Mouse (Mus musculus) common myeloid progenitor, adult 5-6 weeks (primary cell): Measurements from ENCODE around the gene Cpne4. TPM values are rescaled to one million over a fixed set of nuclear protein-coding genes. Genes with fewer than 3 reads are reported as not detected.

Experiments used
- ATAC-seq: replicated peaks from 2 replicates; pipeline ENCODE4 v1.8.0; 2016; ENCODE audit warnings: low read depth, mild to moderate bottlenecking, moderate TSS enrichment, inconsistent platforms; ENCODE audit not compliant: poor library complexity, severe bottlenecking
- total RNA-seq: library from RNA; stranded (forward); fragments of 200-1000, 187-1606 nt; gene quantifications from 2 replicates; pipeline ENCODE4 v1.2.3, GENCODE M21; 2017

Gene Cpne4
- total RNA-seq, 1 experiment from 2014 or later: not detected

GRCm38 (mm10) chr9:105018186-105018585 is 471.1 kb downstream of the Cpne4 start:
- no peak for ATAC-seq

GRCm38 (mm10) chr9:105028311-105028710 is 481.2 kb downstream of the Cpne4 start:
- ATAC-seq: no peak

GRCm38 (mm10) chr9:105032572-105032971 is 485.5 kb downstream of the Cpne4 start:
- no peak for ATAC-seq

- ATAC-seq: no peak
Observed at GRCm38 (mm10) chr9:105033641-105034040, 486.6 kb downstream of the Cpne4 start.

- no peak for ATAC-seq
Observed at GRCm38 (mm10) chr9:105037847-105038246, 490.8 kb downstream of the Cpne4 start.

GRCm38 (mm10) chr9:105046014-105046413 is 498.9 kb downstream of the Cpne4 start:
- no peak for ATAC-seq

GRCm38 (mm10) chr9:105048351-105048750 is 501.3 kb downstream of the Cpne4 start:
- ATAC-seq: no peak

- no peak for ATAC-seq
Observed at GRCm38 (mm10) chr9:105049636-105050035, 502.6 kb downstream of the Cpne4 start.

GRCm38 (mm10) chr9:105050257-105050656 is 503.2 kb downstream of the Cpne4 start:
- ATAC-seq: no peak

- peak; percentile 95 for ATAC-seq
Observed at GRCm38 (mm10) chr9:105053147-105053557, 506.1 kb downstream of the Cpne4 start, which contains the start of gene Mrpl3. Gene Mrpl3, plus strand, starts transcription at chr9:105053239.

GRCm38 (mm10) chr9:105053812-105054211 is 506.7 kb downstream of the Cpne4 start:
- ATAC-seq: peak; percentile 66

GRCm38 (mm10) chr9:105069106-105069505 is 522.0 kb downstream of the Cpne4 start:
- ATAC-seq: no peak

- peak; percentile 45; the same call in 1 of the 2 replicates for ATAC-seq
Observed at GRCm38 (mm10) chr9:105072991-105073748, 526.1 kb downstream of the Cpne4 start.

- ATAC-seq: no peak
Observed at GRCm38 (mm10) chr9:105074851-105075250, 527.8 kb downstream of the Cpne4 start.

- ATAC-seq: no peak
Observed at GRCm38 (mm10) chr9:105076756-105077424, 529.8 kb downstream of the Cpne4 start.

- ATAC-seq: no peak
Observed at GRCm38 (mm10) chr9:105078460-105078859, 531.4 kb downstream of the Cpne4 start.

- no peak for ATAC-seq
Observed at GRCm38 (mm10) chr9:105080246-105080645, 533.2 kb downstream of the Cpne4 start.
